Mouse (Mus musculus) CD4-positive, CD25-positive, alpha-beta regulatory T cell, adult 2 months (primary cell): ENCODE measurements around the gene Sh3tc1.

ENCODE experiments used
- DNase-seq: peaks from one replicate; pipeline ENCODE4 v3.0.0-alpha.2; 2012; ENCODE audit warnings: low read depth, low spot score

Sh3tc1 gene

GRCm38 (mm10) chr5:35686336-35686735 lies 53.5 kb downstream of the Sh3tc1 start:
- DNase-seq, result no peak

- DNase-seq, result no peak
These were observed 54.7 kb downstream of the Sh3tc1 start for GRCm38 (mm10) chr5:35685079-35685478.

- DNase-seq, result no peak
These were observed 58.8 kb downstream of the Sh3tc1 start for GRCm38 (mm10) chr5:35680958-35681357.

GRCm38 (mm10) chr5:35679256-35680155 lies 60.3 kb downstream of the Sh3tc1 start, which contains the start of gene Htra3:
Gene Htra3, minus strand, starts transcription at chr5:35679782.
- no peak for DNase-seq

GRCm38 (mm10) chr5:35676964-35677363 lies 62.8 kb downstream of the Sh3tc1 start:
- DNase-seq, result no peak

GRCm38 (mm10) chr5:35674081-35674555 lies 65.7 kb downstream of the Sh3tc1 start:
- DNase-seq, result no peak

- no peak for DNase-seq
These were observed 66.7 kb downstream of the Sh3tc1 start for GRCm38 (mm10) chr5:35673086-35673485.

GRCm38 (mm10) chr5:35672581-35672980 lies 67.2 kb downstream of the Sh3tc1 start:
- DNase-seq, result no peak

GRCm38 (mm10) chr5:35671474-35671891 lies 68.3 kb downstream of the Sh3tc1 start:
- DNase-seq, result no peak

- no peak for DNase-seq
These were observed 69.4 kb downstream of the Sh3tc1 start for GRCm38 (mm10) chr5:35670412-35670801.

- no peak for DNase-seq
These were observed 69.9 kb downstream of the Sh3tc1 start for GRCm38 (mm10) chr5:35669747-35670411.

- no peak for DNase-seq
These were observed 73.6 kb downstream of the Sh3tc1 start for GRCm38 (mm10) chr5:35666152-35666551.

GRCm38 (mm10) chr5:35662021-35662545 lies 77.7 kb downstream of the Sh3tc1 start:
- no peak for DNase-seq

- no peak for DNase-seq
These were observed 78.6 kb downstream of the Sh3tc1 start for GRCm38 (mm10) chr5:35661210-35661609.

GRCm38 (mm10) chr5:35659503-35659902 lies 80.3 kb downstream of the Sh3tc1 start:
- no peak for DNase-seq

GRCm38 (mm10) chr5:35655753-35656485 lies 83.9 kb downstream of the Sh3tc1 start:
- no peak for DNase-seq

- DNase-seq, result no peak
These were observed 85.9 kb downstream of the Sh3tc1 start for GRCm38 (mm10) chr5:35653743-35654395.

GRCm38 (mm10) chr5:35652872-35653271 lies 86.9 kb downstream of the Sh3tc1 start:
- no peak for DNase-seq

- DNase-seq, result no peak
These were observed 87.5 kb downstream of the Sh3tc1 start for GRCm38 (mm10) chr5:35652319-35652718.

GRCm38 (mm10) chr5:35648230-35648629 lies 91.6 kb downstream of the Sh3tc1 start:
- DNase-seq, result no peak

GRCm38 (mm10) chr5:35647562-35647961 lies 92.2 kb downstream of the Sh3tc1 start:
- no peak for DNase-seq
